Mouse (Mus musculus) hindbrain, embryonic 12.5 days (tissue): Measurements from ENCODE around the gene Il9r. TPM values are rescaled to one million over a fixed set of nuclear protein-coding genes. Genes with fewer than 3 reads are reported as not detected.

Experiments
- ATAC-seq: fragments of 200-750 bp; cut with Nextera tagmentation; 2 replicates; pipeline ENCODE4 v1.8.0; 2017; ENCODE audit warnings: moderate TSS enrichment; ENCODE audit not compliant: low FRiP score
- H3K27ac ChIP-seq: fragments of 300-500 bp; sonication (generic); 2 replicates; pipeline ENCODE4 v1.5.1; 2016; ENCODE audit warnings: mild to moderate bottlenecking
- H3K27me3 ChIP-seq: fragments of 300-500 bp; sonication (generic); 2 replicates; pipeline ENCODE4 v1.6.1; 2016; ENCODE audit warnings: mild to moderate bottlenecking
- H3K36me3 ChIP-seq: fragments of 300-500 bp; sonication (generic); 2 replicates; pipeline ENCODE4 v1.6.1; 2016; ENCODE audit warnings: mild to moderate bottlenecking
- H3K4me1 ChIP-seq: fragments of 300-500 bp; sonication (generic); 2 replicates; pipeline ENCODE4 v1.6.1; 2016
- H3K4me2 ChIP-seq: fragments of 300-500 bp; sonication (generic); replicated peaks from 2 replicates; pipeline ENCODE4 v1.6.1; 2016; ENCODE audit warnings: mild to moderate bottlenecking
- H3K4me3 ChIP-seq: fragments of 300-500 bp; sonication (generic); 2 replicates; pipeline ENCODE4 v1.5.1; 2016; ENCODE audit warnings: mild to moderate bottlenecking
- H3K9ac ChIP-seq: fragments of 300-500 bp; sonication (generic); 2 replicates; pipeline ENCODE4 v1.6.1; 2016; ENCODE audit warnings: mild to moderate bottlenecking, moderate library complexity
- H3K9me3 ChIP-seq: fragments of 300-500 bp; sonication (generic); replicated peaks from 2 replicates; pipeline ENCODE4 v1.6.1; 2016; ENCODE audit warnings: mild to moderate bottlenecking
- WGBS: fragments of 180-500 bp; shearing (Covaris S2); methylation state at CpG from one replicate; pipeline ENCODE4 v1.1.7; 2016; 5-methylcytosine and 5-hydroxymethylcytosine counted together
- polyA plus RNA-seq: library from polyadenylated mRNA; unstranded; fragments of >200 nt; fragmentation: Nextera tagmentation; extraction: Ambion mirVana; gene quantifications from 2 replicates; pipeline ENCODE4 v1.2.1, GENCODE M21; 2016

Gene Il9r
- polyA plus RNA-seq, 1 experiment from 2014 or later, result not detected

GRCm38 (mm10) chr11:32236132-32236531 lies 36.1 kb upstream of the Il9r start:
- Histone ChIP-seq H3K9me3 (no peaks in the 10 kb centered on the region), H3K4me3 (no peak overlapping the region), H3K9ac (no peak overlapping the region), H3K27me3 (no peaks in the 10 kb centered on the region), H3K27ac (no peak overlapping the region), H3K36me3 (peaks cover 56% of the 10 kb centered on the region), H3K4me1 (peaks cover 8% of the 10 kb centered on the region), H3K4me2 (no peak overlapping the region)
- no peak for ATAC-seq
- 80% methylated on average over 2 of the region's 2 CpGs for WGBS

GRCm38 (mm10) chr11:32235646-32236045 lies 35.6 kb upstream of the Il9r start:
- peaks cover 8% of the 10 kb centered on the region for H3K4me1 ChIP-seq
- 60% methylated on average over 3 of the region's 3 CpGs for WGBS
- H3K27me3 ChIP-seq, result no peaks in the 10 kb centered on the region
- H3K4me2 ChIP-seq, result no peak overlapping the region
- no peaks in the 10 kb centered on the region for H3K9me3 ChIP-seq
- H3K36me3 ChIP-seq, result peaks cover 56% of the 10 kb centered on the region
- H3K9ac ChIP-seq, result no peak overlapping the region
- H3K27ac ChIP-seq, result no peak overlapping the region
- ATAC-seq, result no peak
- H3K4me3 ChIP-seq, result no peak overlapping the region

- no peak overlapping the region for H3K9ac ChIP-seq
- 96% methylated on average over 6 of the region's 6 CpGs for WGBS
Observed at GRCm38 (mm10) chr11:32234816-32235485, 34.9 kb upstream of the Il9r start.

GRCm38 (mm10) chr11:32233895-32234294 lies 33.8 kb upstream of the Il9r start:
- ATAC-seq, result no peak
- H3K4me2 ChIP-seq, result no peak overlapping the region
- H3K27ac ChIP-seq, result no peak overlapping the region
- peaks cover 59% of the 10 kb centered on the region for H3K36me3 ChIP-seq
- H3K27me3 ChIP-seq, result no peaks in the 10 kb centered on the region
- WGBS, result 89% methylated on average over 3 of the region's 3 CpGs
- H3K4me3 ChIP-seq, result no peak overlapping the region
- no peak overlapping the region for H3K9ac ChIP-seq
- no peaks in the 10 kb centered on the region for H3K9me3 ChIP-seq
- peaks cover 8% of the 10 kb centered on the region for H3K4me1 ChIP-seq

More at GRCm38 (mm10) chr11:32234816-32235485, 34.9 kb upstream of the Il9r start:
- no peaks in the 10 kb centered on the region for H3K9me3 ChIP-seq
- no peaks in the 10 kb centered on the region for H3K27me3 ChIP-seq
- ATAC-seq, result no peak
- no peak overlapping the region for H3K4me2 ChIP-seq
- no peak overlapping the region for H3K4me3 ChIP-seq
- no peak overlapping the region for H3K27ac ChIP-seq
- H3K36me3 ChIP-seq, result peaks cover 56% of the 10 kb centered on the region
- peaks cover 8% of the 10 kb centered on the region for H3K4me1 ChIP-seq

GRCm38 (mm10) chr11:32232848-32233247 lies 32.8 kb upstream of the Il9r start:
- peak; percentile 32; the same call in 1 of the 2 replicates for ATAC-seq
- no peaks in the 10 kb centered on the region for H3K9me3 ChIP-seq

GRCm38 (mm10) chr11:32231125-32231524 lies 31.0 kb upstream of the Il9r start:
- no peak overlapping the region for H3K4me3 ChIP-seq
- H3K9me3 ChIP-seq, result no peaks in the 10 kb centered on the region
- no peak overlapping the region for H3K4me2 ChIP-seq
- peaks cover 64% of the 10 kb centered on the region for H3K36me3 ChIP-seq
- H3K27me3 ChIP-seq, result no peaks in the 10 kb centered on the region
- H3K4me1 ChIP-seq, result peaks cover 12% of the 10 kb centered on the region
- no peak overlapping the region for H3K9ac ChIP-seq
- no peak for ATAC-seq
- 96% methylated on average over 2 of the region's 2 CpGs for WGBS
- H3K27ac ChIP-seq, result no peak overlapping the region

More at GRCm38 (mm10) chr11:32232848-32233247, 32.8 kb upstream of the Il9r start:
- H3K27me3 ChIP-seq, result no peaks in the 10 kb centered on the region
- H3K4me3 ChIP-seq, result no peak overlapping the region
- 81% methylated on average over 10 of the region's 10 CpGs for WGBS
- no peak overlapping the region for H3K27ac ChIP-seq
- H3K4me2 ChIP-seq, result no peak overlapping the region
- H3K4me1 ChIP-seq, result peaks cover 8% of the 10 kb centered on the region
- H3K9ac ChIP-seq, result peak overlapping the region; percentile 32; the same call in 1 of the 2 replicates
- peaks cover 64% of the 10 kb centered on the region for H3K36me3 ChIP-seq

GRCm38 (mm10) chr11:32230220-32230619 lies 30.1 kb upstream of the Il9r start:
- ATAC-seq, result no peak
- peaks cover 64% of the 10 kb centered on the region for H3K36me3 ChIP-seq
- no peak overlapping the region for H3K27ac ChIP-seq
- H3K9ac ChIP-seq, result no peak overlapping the region
- no peak overlapping the region for H3K4me3 ChIP-seq
- no peaks in the 10 kb centered on the region for H3K27me3 ChIP-seq
- peaks cover 15% of the 10 kb centered on the region for H3K4me1 ChIP-seq
- no peaks in the 10 kb centered on the region for H3K9me3 ChIP-seq
- 91% methylated on average over 4 of the region's 4 CpGs for WGBS
- no peak overlapping the region for H3K4me2 ChIP-seq

- no peak overlapping the region for H3K4me3 ChIP-seq
- H3K4me2 ChIP-seq, result no peak overlapping the region
- peaks cover 46% of the 10 kb centered on the region for H3K36me3 ChIP-seq
- WGBS, result 92% methylated on average over 3 of the region's 3 CpGs
- H3K9ac ChIP-seq, result no peak overlapping the region
- H3K4me1 ChIP-seq, result peaks cover 23% of the 10 kb centered on the region
- no peak for ATAC-seq
- H3K27me3 ChIP-seq, result peaks cover 12% of the 10 kb centered on the region
- H3K27ac ChIP-seq, result no peak overlapping the region
- H3K9me3 ChIP-seq, result no peaks in the 10 kb centered on the region
Observed at GRCm38 (mm10) chr11:32228292-32228845, 28.3 kb upstream of the Il9r start.

- Histone ChIP-seq H3K9me3 (no peaks in the 10 kb centered on the region), H3K4me2 (peak overlapping the region; percentile 72), H3K36me3 (peaks cover 39% of the 10 kb centered on the region), H3K27me3 (peaks cover 21% of the 10 kb centered on the region), H3K4me3 (no peak overlapping the region), H3K4me1 (peaks cover 29% of the 10 kb centered on the region), H3K27ac (no peak overlapping the region), H3K9ac (0 out of 2 replicates have a peak overlapping the region, but pooled peaks have one; percentile 9)
- 88% methylated on average over 9 of the region's 9 CpGs for WGBS
- no peak for ATAC-seq
Observed at GRCm38 (mm10) chr11:32227555-32227954, 27.5 kb upstream of the Il9r start.

GRCm38 (mm10) chr11:32227041-32227440 lies 27.0 kb upstream of the Il9r start:
- H3K27ac ChIP-seq, result no peak overlapping the region
- 58% methylated on average over 1 of the region's 1 CpGs for WGBS

GRCm38 (mm10) chr11:32226124-32226871 lies 26.2 kb upstream of the Il9r start, which contains the start of gene Mpg:
TSS of gene Mpg (plus strand) at chr11:32226505.
- Histone ChIP-seq H3K27me3 (peaks cover 30% of the 10 kb centered on the region), H3K36me3 (peaks cover 27% of the 10 kb centered on the region), H3K4me1 (peaks cover 38% of the 10 kb centered on the region), H3K4me2 (peak within 1 kb of the TSS; percentile 72), H3K27ac (peak within 1 kb of the TSS; percentile 71), H3K9ac (peak within 1 kb of the TSS; percentile 77), H3K9me3 (no peaks in the 10 kb centered on the region), H3K4me3 (peak within 1 kb of the TSS; percentile 64)
- WGBS, result 2% methylated on average over 47 of the region's 47 CpGs
- ATAC-seq, result peak; percentile 85

More at GRCm38 (mm10) chr11:32227041-32227440, 27.0 kb upstream of the Il9r start:
- peak overlapping the region; percentile 72 for H3K4me2 ChIP-seq
- H3K27me3 ChIP-seq, result peaks cover 25% of the 10 kb centered on the region
- peaks cover 34% of the 10 kb centered on the region for H3K36me3 ChIP-seq
- H3K9ac ChIP-seq, result peak overlapping the region; percentile 77
- no peaks in the 10 kb centered on the region for H3K9me3 ChIP-seq
- ATAC-seq, result no peak
- peak overlapping the region; percentile 64 for H3K4me3 ChIP-seq
- peaks cover 34% of the 10 kb centered on the region for H3K4me1 ChIP-seq
